In genomic region chr2:65551736-65552135, GRCm38 (mm10) we compare ENCODE assay signal across 10 mouse cellular contexts. TPM values are rescaled to one million over a fixed set of nuclear protein-coding genes. Genes with fewer than 3 reads are reported as not detected.
DNase-seq lines count a peak whose midpoint lies in the region; ATAC-seq and TF ChIP-seq lines count a peak whose summit lies in the region.
"Had no signal": no experiment of that assay in that cellular context is flagged by ENCODE, and none has a peak within 500 bp of the region (broad histone marks: within the 10 kb centered on the region; RNA-seq: fewer than 3 reads in every experiment).

No protein-coding gene starts in this region.

- WGBS in kidney, adult 2 months: 52% methylated on average over 2 of the region's 2 CpGs
- WGBS in hindbrain, embryonic 15.5 days: 30% methylated on average over 2 of the region's 2 CpGs

- no peak overlapping the region for H3K27ac ChIP-seq in kidney, adult 2 months (ENCODE audit: insufficient read depth, low read depth, low read length)
- H3K27ac ChIP-seq in hindbrain, embryonic 15.5 days (replicated peaks): 0 out of 2 replicates have a peak overlapping the region, but pooled peaks have one; percentile 62
- H3K27ac ChIP-seq: heart, embryonic 15.5 days; liver, embryonic 14.5 days had no signal

- H3K4me2 ChIP-seq in hindbrain, embryonic 15.5 days: no peak overlapping the region
- H3K4me2 ChIP-seq: heart, embryonic 15.5 days had no signal

- TF ChIP-seq POLR2A in kidney, adult 2 months (IDR thresholded peaks at IDR 0.05; ENCODE audit: low read depth, low read length): no peak

- no peaks in the 10 kb centered on the region for H3K4me1 ChIP-seq in kidney, adult 2 months (ENCODE audit: control insufficient read depth, insufficient read depth, low read length)
- H3K4me1 ChIP-seq in hindbrain, embryonic 15.5 days (replicated peaks): peaks cover 33% of the 10 kb centered on the region
- H3K4me1 ChIP-seq: heart, embryonic 15.5 days had no signal

- peak; percentile 14; the same call in 1 of the 2 replicates for ATAC-seq in hindbrain, embryonic 15.5 days (ENCODE audit: low FRiP score, low read depth)

- H3K36me3 ChIP-seq in kidney, adult 2 months (ENCODE audit: control insufficient read depth, insufficient read depth, low read length): no peaks in the 10 kb centered on the region
- no peaks in the 10 kb centered on the region for H3K36me3 ChIP-seq in hindbrain, embryonic 15.5 days
- H3K36me3 ChIP-seq: heart, embryonic 15.5 days had no signal

- no peak for TF ChIP-seq CTCF in kidney, adult 2 months (conservative IDR thresholded peaks at IDR 0.05; ENCODE audit: insufficient read depth, insufficient read length, low read depth, low read length)

- peak; percentile 5 for DNase-seq in kidney, adult 2 months
- DNase-seq in kidney, adult 9 months: no peak
- DNase-seq in R1 (ENCODE audit: low read depth, low spot score): peak; percentile 31
- peak; percentile 1 for DNase-seq in spleen, adult 12 weeks (ENCODE audit: low spot score)
- no peak for DNase-seq in frontal cortex, postnatal 25 days (ENCODE audit: low spot score in 2 of 2)
- DNase-seq in cerebellum, postnatal 14 days: no peak
- DNase-seq in right cerebral cortex, postnatal 4 days: no peak

- H3K27me3 ChIP-seq in kidney, adult 2 months (replicated peaks; ENCODE audit: control insufficient read depth, insufficient read depth, low read length): no peaks in the 10 kb centered on the region
- H3K27me3 ChIP-seq in hindbrain, embryonic 15.5 days: no peaks in the 10 kb centered on the region
- H3K27me3 ChIP-seq: heart, embryonic 15.5 days had no signal

- no peak overlapping the region for H3K4me3 ChIP-seq in kidney, adult 2 months (ENCODE audit: insufficient read depth, low read depth, low read length)
- no peak overlapping the region for H3K4me3 ChIP-seq in hindbrain, embryonic 15.5 days
- H3K4me3 ChIP-seq: heart, embryonic 15.5 days had no signal

- H3K9me3 ChIP-seq in hindbrain, embryonic 15.5 days: no peaks in the 10 kb centered on the region
- H3K9me3 ChIP-seq: heart, embryonic 15.5 days had no signal

- H3K9ac ChIP-seq in hindbrain, embryonic 15.5 days: no peak overlapping the region
- H3K9ac ChIP-seq: heart, embryonic 15.5 days; liver, embryonic 14.5 days had no signal

RNA-seq across cellular contexts. Expression of gene Scn3a, which starts 15.7 kb away (rescaled TPM):
- 0.09 and 0.10 TPM in 2 replicates for polyA plus RNA-seq in kidney, adult 2 months (2012; rRNA removed)
- 46.9 and 47.7 TPM in 2 replicates for polyA plus RNA-seq in hindbrain, embryonic 15.5 days (2015; fragmentation: Nextera tagmentation; extraction: Ambion mirVana)

Comparison
In these comparisons a context has a peak if more than half of its experiments do, and no peak if none do; other contexts are left out.
1. DNase-seq: peak in kidney, adult 2 months (single experiment), R1 (single experiment) and spleen, adult 12 weeks (single experiment); none in kidney, adult 9 months (single experiment), frontal cortex, postnatal 25 days (0 of 2), cerebellum, postnatal 14 days (0 of 2) and right cerebral cortex, postnatal 4 days (single experiment).
2. RNA of gene Scn3a, which starts 15.7 kb away (polyA plus RNA-seq): 46.9 to 47.7 TPM in hindbrain, embryonic 15.5 days; 0.09 to 0.10 TPM in kidney, adult 2 months; every median in the first group is over 10 times any median in the second.